Mouse (Mus musculus) kidney, adult 9 months (tissue): ENCODE measurements at regions not wholly inside any gene's neighbourhood (a gene's known extent, or its start where the extent isn't known, plus 50 kb on each side); places are given as distances from the start of the nearest gene placed in this dataset.
A peak's percentile ranks its signal among the peaks of the same experiment; 100 is the strongest.

Experiments used
- DNase-seq: peaks from one replicate; pipeline ENCODE4 v3.0.0; 2022

GRCm38 (mm10) chr7:68440661-68441150, 167.1 kb downstream of the Fam169b start:
- no peak for DNase-seq

- DNase-seq, result no peak
Measured at GRCm38 (mm10) chr7:68428946-68429345, 155.3 kb downstream of the Fam169b start.

DNA sequence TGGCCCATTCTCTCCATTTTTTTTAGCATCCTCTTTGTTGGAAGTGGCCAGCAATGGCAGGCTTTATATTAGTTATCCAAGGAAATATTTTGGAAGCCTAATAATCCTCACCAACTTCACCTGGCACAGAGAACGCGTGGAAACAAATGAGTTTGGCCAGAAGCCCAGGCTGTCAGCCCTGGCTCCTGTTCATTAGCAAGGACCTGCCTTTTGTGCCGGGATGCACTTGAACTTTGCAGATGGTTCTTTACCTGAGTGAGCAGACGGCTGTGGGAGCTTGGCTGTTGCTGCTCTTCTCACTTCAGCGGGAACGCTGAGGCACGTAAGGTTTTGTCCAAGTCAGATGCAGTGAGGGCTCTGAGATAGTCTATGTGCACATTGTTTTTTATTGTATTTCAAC, 142.3 kb downstream of the Fam169b start:
- peak; percentile 3 for DNase-seq

DNA sequence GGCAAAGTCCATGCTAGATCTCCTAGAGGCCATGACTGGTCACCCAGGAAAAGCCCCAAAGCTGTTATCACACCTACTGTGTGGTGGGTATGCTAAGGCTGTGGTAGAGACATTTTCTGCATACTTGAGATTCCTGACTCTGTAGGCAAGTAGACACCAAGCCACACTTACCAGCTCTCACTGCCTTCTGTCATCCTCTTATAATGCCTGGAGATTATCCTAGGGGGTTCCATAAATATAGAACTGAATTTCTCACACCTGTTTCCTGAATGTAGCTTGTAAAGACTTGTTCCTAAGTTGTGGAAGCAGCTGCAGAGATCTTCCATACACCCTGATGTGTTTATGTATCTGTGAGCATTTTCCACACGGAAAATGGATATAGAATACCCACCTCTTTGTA, 139.1 kb downstream of the Fam169b start:
- DNase-seq, result no peak
